Mouse (Mus musculus) MN1 (cell line): ENCODE results near the gene Ccdc148.

Source experiments
- DNase-seq: peaks from one replicate; pipeline ENCODE4 v3.0.0-alpha.2; 2016; ENCODE audit warnings: low spot score

Ccdc148 gene

GRCm38 (mm10) chr2:59160605-59160963 is at the start of gene Ccdc148, which contains the start of gene Pkp4:
Gene Ccdc148 (minus strand): TSS chr2:59160683.
Gene Pkp4 (plus strand): TSS chr2:59160850.
- DNase-seq: peak; percentile 98

DNA sequence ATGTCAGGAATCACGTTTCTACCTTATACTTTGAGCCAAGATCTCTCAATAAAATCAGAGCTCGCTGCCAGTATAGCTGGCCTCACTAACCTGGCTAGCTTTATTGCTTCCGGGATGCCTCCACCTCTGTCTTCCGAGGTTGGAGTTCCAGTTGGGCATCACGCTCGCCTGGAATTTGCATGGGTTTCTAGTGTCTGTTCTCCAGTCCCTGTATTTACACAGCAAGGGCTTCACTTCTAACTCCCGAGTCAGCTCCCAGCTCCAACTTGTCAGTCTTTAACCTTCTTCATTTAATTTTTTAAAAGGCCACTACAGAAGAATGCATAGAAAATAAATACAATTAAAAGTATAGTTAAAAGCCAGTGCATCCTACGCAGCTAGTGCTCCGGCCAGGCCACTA is 47.8 kb upstream of the Ccdc148 start:
- DNase-seq: no peak

DNA sequence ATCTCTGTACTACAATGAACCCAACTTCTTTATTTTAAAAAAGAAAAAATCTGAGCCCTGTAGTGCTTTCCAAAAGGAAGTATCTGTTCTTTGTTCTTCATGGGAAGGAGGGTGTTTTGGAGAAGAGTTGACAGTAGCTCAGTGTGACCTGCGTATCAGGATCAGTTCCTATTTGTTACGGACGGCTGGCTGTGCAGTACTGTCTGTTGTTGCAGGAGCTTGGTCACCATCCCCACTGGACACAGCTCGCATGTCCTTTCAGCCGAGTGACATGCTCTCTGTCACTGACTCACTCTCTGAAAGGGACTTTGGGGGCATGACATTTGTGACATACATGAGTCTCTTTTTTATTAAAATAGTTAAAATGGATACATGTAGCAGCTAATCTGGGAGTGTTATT is 47.2 kb upstream of the Ccdc148 start:
- DNase-seq: no peak

DNA sequence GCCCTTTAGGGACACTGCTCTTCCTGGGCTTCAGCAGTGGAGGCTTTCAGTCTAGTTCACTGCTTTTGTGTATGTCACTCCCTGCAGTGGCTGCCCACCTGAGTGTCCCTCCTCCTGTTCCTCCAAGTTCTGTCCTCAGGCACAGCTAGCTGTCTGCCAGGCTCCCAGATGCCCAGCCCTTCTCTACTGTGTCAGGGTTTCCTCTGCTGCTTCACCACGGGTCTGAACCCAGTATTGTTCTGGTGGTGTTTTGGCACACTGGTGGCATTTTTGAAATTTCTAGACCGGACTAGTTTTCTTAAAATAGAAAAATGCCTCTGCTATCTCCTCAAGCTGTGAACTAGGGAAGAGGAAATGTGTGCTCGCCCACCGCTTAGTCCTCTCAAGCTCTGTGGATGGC is 46.8 kb upstream of the Ccdc148 start:
- no peak for DNase-seq

DNA sequence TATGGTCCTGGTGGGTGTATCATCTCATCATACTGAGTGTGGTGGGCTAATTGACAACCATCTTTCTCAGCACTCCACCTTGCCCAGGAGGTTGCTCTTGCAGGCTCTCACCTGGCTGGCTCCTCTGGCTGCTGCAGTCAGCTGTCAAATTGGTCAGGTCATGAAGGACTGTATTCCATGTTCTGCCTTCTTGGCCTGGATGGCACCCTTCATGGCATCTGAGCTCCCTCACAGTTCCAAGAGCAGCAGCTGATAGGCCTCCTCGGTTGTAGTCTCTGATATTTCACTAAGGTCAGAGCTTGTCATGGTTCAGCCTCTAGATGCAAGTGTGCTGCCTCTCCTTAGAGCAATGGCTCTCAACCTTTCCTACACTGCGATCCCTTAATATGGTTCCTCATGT is 45.7 kb upstream of the Ccdc148 start:
- DNase-seq: no peak

- no peak for DNase-seq
These were observed 44.6 kb upstream of the Ccdc148 start for GRCm38 (mm10) chr2:59205092-59205491.

DNA sequence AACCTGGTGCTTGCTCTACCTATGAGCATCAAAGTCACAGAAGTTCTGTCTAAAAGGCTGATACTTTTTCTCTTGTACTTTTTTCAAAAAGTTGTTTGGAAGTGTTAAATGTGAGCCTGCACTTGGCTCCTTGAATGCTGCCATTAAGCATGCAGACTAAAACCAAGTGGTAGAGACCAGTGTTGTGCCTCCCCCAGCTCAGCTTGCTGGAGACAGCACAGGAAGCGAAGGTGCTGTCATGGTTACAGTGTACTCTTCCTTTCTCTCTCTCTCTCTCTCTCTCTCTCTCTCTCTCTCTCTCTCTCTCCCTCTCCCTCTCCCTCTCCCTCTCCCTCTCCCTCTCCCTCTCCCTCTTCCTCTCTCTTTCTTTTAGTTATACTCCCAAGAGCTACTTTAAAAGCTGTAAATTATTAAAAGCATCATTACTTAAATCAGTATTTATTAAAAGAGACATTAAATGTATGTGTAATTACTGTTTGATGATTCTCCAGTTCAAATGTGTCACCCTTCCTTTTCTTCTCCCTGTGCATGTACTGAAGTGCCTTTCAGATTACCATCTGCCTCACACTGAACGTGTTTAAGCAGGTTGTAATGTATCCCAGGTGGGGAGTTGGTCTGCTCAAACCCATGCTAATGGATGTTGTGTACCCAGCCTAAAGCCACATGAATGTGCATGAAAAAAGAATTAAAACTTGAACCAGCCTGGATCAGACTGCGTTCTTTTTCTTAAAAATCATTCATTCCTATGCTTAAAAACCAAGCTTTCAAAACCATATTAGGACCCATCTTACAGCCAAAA is 43.3 kb upstream of the Ccdc148 start:
- DNase-seq: no peak

GRCm38 (mm10) chr2:59202930-59203329 is 42.4 kb upstream of the Ccdc148 start:
- DNase-seq: no peak

- no peak for DNase-seq
These were observed 40.0 kb upstream of the Ccdc148 start for GRCm38 (mm10) chr2:59200511-59200910.

DNA sequence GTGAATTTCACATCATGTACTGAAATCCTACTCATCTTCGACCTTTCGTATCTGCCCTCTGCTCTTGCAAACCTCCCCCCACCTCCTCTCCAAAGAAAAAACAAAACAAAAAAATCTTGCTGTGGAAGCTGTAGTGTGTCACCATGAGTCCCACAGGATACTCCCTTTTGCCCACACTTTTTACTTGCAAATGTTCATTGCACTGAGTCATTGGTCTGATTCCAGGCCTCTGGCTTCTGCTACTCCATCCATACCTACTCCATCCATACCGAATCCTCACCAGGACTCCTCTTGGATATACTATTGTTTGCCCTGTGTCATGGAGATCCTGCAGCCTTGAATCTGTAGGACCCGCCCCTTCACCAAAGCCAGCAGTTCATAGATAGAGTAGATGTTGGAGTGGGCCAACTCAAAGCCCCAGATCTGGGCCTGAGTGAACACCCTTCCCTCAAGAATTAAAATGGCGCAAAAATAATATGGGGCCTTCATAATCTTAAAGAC is 39.0 kb upstream of the Ccdc148 start:
- DNase-seq: no peak

DNA sequence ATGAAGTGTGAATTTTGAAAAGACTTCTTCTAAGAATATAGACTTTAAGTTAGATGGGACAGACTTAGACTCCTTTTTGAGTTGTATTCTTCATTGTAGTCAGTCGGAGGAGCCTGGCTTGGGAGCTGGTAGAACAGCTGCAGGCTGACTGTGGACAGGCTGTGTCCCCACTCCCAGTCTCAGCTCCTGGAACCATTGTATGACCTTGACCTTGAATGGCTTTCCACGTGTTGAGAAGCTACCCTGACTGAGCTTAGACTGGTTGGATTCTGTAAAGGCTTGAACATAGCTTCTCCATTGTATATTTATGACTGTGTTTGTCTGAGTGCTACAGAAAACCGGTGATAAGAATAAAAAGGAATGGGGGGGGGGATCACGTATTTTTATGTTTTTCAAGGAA is 36.7 kb upstream of the Ccdc148 start:
- no peak for DNase-seq

DNA sequence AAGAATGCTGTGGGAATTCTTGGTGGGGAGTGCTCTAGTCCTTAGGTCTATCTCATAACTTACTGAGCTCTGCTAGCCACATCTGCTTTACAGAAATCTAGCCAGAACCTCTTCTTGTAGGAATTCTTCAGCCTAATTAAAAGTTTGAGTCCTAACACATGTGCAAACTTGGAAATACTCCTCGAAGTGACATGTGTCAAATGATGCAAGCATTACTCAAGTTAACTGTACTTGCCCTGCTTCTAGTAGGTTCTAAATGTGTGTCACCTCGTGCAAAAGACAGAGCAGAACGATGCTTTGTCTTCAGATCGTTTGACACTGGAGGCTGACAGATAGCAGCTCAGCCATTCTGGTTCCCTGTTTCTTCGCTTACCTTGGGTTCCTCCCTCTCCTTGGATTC is 32.6 kb upstream of the Ccdc148 start:
- DNase-seq: no peak

DNA sequence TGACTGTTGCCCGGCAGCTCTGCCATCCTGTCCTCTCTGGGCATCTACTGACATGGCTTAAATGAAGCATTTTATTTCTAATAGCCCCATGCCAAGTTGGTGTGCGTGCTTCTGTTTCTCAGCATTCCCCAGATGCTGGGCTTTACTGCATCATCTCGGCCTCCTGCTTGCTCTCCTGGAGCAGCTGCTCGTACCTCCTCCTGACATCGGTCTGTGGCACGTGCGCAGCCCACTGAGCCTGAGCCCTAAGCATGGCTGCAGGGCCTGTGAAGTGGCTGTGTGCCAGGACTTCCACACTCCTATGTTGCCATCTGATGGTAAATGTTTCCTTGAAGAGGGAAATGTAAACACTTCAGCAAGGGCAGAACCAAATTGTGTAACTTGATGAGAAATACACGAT is 31.0 kb upstream of the Ccdc148 start:
- no peak for DNase-seq

GRCm38 (mm10) chr2:59190186-59190585 is 29.7 kb upstream of the Ccdc148 start:
- DNase-seq: no peak

- DNase-seq: no peak
These were observed 29.2 kb upstream of the Ccdc148 start for GRCm38 (mm10) chr2:59189661-59190185.

DNA sequence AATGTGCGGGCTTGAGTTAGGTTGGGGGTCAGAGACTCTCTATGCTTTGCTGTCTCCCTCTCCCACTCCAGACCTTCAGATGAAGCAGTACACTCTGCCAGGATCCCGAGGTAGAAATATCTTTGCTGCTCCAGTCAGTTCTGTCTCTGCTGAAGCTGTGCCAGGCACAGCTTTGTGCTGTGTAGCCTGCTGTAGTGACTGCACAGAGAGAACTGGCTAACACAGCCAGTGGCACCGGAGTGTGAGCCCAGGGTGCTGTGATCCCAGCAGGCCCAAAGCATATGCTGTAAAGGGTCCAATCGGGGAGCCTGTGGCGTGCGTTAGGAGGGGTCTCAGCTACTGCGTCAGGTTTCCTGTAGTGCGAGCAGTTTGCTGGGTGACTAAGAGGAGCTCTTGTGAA is 27.8 kb upstream of the Ccdc148 start:
- no peak for DNase-seq

GRCm38 (mm10) chr2:59186966-59187365 is 26.5 kb upstream of the Ccdc148 start:
- DNase-seq: no peak

DNA sequence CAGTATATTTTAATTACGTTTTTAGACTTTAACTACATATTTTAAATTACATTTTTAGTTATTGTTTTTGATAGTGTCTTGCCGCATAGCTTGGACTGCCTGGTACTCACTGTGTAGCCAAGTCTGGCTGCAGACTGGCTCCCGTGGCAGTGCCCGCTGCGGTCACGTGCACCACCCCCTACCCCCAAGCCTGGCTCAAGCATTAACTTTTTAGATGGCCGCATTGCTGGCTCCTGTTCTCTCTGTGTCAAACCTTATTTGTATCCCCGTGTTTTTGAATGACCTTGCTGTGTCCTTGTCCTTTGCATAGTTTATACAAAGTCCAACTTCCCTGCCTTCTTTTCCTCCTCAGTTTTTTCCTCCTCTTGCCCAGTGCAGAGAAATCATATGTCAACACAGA is 25.6 kb upstream of the Ccdc148 start:
- DNase-seq: no peak

- DNase-seq: no peak
These were observed 23.9 kb upstream of the Ccdc148 start for GRCm38 (mm10) chr2:59184107-59185064.

DNA sequence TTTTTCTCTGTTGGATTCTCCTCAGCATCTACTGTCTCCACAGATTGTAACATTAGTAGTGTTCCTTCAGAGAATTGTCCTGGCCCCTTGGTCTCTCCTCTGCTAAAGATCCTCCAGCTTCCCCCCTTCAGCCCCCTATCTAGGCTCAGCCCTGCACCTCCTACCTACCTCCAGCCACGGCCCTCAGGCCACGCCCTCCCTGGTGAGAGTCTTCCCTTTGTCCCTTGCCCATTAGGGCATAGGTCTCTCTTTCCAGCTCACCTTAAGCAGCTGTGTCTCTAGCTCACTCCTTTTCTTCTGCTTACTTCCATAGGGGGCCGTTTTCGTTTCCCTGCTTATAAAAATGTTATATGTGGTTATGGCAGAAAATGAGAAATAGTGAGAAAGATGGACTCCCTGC is 23.1 kb upstream of the Ccdc148 start:
- DNase-seq: no peak

DNA sequence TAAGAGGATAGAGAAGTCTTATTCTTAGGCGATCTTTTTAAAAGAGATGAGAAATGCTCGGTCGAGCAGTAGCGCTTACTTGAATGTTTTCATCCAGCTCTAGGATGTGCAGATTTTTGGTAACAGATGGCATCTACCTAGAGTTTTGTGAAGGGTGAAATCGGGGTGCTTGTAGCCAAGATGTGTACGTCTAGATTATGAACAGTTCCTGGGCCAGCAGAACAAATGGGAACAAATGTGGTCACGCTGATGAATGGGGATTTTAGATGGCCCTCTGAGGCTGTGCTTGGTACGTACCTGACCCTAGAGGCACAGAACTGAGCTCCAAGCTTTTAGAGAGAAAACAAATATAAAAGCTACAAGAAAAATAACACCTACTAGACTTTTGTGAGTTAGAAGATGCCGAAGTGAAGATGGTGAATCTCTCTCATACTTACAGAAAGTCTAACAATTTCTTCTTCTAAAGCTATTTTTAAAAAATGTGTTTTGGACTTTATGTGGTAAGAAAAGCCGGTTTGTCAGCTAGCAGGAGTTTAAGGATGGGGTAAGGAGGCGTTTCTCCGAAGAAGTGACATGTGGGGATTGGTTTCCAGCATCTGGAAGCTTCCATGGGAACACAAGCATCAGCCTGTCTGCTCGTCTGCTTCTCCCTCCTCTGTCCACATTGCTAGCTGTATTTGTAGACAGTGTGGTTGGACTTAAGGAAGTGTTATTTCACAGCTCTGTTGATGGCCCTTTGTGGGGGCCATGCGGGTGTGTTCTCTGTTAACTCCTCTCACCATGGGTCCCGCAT is 21.0 kb upstream of the Ccdc148 start:
- DNase-seq: no peak

GRCm38 (mm10) chr2:59179487-59179886 is 19.0 kb upstream of the Ccdc148 start:
- DNase-seq: no peak
